Mouse (Mus musculus) activated CD4-positive, CD25-positive, alpha-beta regulatory T cell (primary cell): ENCODE data around the gene Cyb561a3. TPM values are rescaled to one million over a fixed set of nuclear protein-coding genes. Genes with fewer than 3 reads are reported as not detected.

Source experiments
- polyA plus RNA-seq, 2 experiments: library from polyadenylated mRNA; unstranded; fragments of 100-300 nt; shearing (Covaris generic); gene quantifications; one replicate each; pipeline ENCODE4 v1.2.1; 2017

The Cyb561a3 gene
- 10 to 100 TPM; 27.3 to 45.9 TPM for polyA plus RNA-seq

DNA sequence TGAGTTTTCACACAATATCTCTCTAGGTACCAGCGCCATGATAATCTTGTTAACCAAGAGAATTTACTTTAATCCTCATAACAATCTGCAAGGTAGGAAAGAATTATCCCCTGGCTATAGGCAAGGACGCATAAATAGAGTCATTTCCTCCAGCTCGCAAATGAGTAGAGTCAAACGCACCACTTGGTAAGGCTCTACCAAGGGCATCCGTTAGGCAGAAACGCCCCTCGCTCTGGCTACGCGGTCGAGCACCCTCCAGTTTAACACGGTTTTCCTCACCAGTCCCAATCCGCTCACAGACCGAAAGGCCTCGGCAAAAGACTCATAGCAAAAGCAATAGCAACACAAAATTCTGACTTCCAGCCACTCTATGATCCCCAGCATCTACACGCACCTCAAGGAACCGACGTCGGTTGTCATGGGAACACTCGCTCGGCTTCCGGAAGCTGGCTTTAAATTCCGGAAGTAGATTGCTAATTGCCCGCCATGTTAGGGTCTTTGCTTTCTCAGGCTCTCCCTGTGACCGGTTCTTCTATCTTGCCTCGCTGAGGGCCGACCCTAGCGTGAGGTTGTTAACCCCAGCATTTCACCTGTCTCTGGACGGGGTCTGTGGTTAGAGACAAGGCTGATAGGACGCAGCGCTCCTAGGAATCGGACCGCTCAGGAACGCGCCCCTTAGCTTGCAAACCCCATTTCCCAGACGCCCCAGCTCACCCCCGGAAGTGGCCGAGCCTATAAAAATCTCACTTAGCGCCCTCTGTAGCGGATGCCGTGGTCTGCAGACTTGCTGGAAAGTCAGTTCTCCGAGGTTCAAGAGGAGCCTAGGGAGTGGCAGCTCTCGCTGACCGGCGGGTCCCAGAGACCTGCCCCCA is at the start of gene Cyb561a3, which contains the start of gene Tmem138:
Cyb561a3 (plus strand) TSS at position 483 of the 872 bp plus-strand sequence.
Tmem138 (minus strand) TSS at position 673 of the 872 bp plus-strand sequence.

DNA sequence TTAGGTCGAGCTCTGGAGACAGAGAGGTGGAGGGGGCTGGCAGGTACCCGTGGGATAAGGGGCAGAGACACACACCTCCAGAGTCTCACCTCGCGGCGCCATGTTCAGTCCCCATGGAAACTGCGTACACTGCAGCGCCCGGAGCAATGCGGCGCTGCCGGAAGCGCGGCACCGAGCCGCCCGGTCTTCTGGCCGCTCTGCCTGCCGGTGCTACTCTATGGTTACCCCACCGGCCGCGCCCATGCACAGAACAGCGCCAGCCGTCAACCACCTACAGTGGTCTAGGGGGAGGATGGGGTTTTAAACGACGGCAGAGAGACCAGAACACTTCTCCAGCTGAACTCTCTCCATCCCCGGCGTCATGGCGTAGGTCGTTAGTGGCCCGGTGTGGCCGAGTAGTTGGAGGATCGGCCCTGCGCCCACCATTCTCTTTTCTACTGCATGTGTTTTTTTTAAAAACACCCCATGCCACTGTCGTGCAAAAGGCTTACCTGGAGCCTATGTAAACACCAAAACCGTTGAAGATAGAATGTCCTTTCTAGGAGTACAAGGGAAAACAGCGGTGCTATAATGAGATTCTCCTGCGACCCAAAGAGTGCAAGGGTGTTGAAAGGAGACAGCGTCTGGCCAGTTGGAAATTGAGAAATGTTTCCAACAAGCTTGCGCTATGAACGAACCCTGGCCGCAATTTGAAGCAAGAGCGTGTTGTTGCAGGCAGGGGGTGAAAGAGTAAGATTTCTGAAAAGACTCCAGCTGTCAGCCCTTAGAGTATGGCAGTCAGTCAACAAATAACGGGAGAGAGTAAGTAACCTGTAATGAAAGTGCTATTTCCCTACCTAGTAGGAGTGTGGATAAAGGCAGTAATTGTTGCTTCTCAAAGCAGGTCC is 21.1 kb upstream of the Cyb561a3 start, which contains the start of gene Tmem216:
Tmem216 (minus strand) TSS at position 615 of the 887 bp plus-strand sequence.

DNA sequence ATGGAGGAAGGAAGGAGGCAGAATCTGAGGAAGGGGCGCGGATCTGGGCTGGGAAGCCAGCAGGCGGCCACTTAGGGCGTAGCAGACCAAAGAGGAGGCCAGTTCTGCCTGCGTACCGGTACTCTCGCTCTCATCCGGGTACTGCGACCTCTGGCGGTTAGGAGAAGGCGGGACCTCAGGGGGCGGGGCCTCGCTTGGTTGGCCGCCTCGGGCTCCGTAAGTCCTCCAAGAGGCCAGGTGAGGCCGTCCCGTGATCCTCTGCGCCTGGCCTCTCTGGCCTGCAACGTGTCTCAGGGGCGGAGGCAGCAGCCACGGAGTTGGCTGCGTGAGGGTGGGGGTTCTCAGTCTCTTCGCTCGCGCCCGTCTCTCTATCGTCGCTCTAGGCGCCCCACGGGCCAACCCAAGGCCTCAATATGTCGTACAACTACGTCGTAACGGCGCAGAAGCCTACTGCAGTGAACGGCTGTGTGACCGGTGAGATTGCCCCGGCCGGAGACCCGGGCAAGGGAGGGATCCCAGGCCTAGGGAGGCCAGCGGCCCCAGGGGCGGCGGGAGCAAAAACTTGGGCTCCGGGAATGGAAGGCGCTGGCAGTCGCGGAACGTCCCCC is 28.4 kb downstream of the Cyb561a3 start, which contains the start of the genes Ddb1 and Tkfc:
Ddb1 (plus strand) TSS at position 35 of the 608 bp plus-strand sequence.
Tkfc (minus strand) TSS at position 362 of the 608 bp plus-strand sequence.

DNA sequence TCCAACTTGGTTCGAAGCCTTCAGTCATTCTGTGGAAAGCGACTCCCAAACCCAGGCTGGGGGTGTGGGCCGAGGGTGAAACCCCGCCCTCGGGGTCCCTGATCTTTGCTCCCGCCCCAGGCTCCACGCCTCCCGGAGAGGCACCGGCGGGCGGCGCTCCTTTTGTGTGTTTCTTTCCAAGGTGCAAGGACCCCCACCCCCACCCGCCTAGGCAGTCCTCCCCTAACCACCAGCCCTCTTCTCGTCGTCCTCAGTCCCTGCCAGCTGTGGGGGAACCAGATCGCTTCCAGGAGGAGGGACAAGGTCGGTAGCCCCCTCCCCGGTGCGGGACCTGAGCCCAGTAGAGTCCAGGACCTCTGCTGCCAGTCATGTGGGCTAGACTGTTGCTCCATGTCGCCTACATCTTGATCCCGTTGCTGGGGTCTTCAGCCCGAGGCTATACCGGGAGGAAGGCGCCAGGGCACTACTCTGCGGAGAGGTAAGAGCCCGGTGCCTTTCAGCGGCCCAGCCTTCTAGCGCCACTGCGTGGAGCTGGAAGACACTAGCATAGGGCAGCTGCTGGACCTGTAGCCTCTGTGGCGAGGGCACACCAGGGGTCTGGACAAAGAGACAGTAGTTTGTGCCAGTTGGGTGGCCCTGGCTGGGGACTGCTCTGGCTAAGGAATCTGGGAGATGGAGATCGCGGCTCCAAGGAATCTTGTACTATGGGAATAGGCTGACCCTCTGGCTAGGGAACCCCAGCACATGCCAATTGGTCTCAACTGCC is 57.3 kb downstream of the Cyb561a3 start, which contains the start of gene Vwce:
Vwce (plus strand) TSS at position 108 of the 766 bp plus-strand sequence.

Other genes with a start within 250 kb of the Cyb561a3 start
- gene Syt7, start 188.1 kb upstream of the Cyb561a3 start, polyA plus RNA-seq, result under 1 TPM in 1 of 2 experiments, not detected in 1; 0.17 TPM
- gene Lrrc10b, start 119.7 kb upstream of the Cyb561a3 start, polyA plus RNA-seq, result not detected
- under 1 TPM in 1 of 2 experiments, not detected in 1; 0.17 TPM for gene Ppp1r32, start 94.2 kb upstream of the Cyb561a3 start, polyA plus RNA-seq
- gene Cpsf7, start 51.9 kb upstream of the Cyb561a3 start, polyA plus RNA-seq, result 10 to 100 TPM; 29.3 to 29.9 TPM
- 10 to 100 TPM; 81.5 to 85.0 TPM for gene Sdhaf2, start 51.0 kb upstream of the Cyb561a3 start, polyA plus RNA-seq
- 1 to 10 TPM; 6.3 to 8.8 TPM for gene Tmem216, start 20.9 kb upstream of the Cyb561a3 start, polyA plus RNA-seq
- gene Tmem138, start 190 bp downstream of the Cyb561a3 start, polyA plus RNA-seq, result 10 to 100 TPM; 13.4 to 17.6 TPM
- 100 to 1,000 TPM; 120 to 148 TPM for gene Ddb1, start 28.2 kb downstream of the Cyb561a3 start, polyA plus RNA-seq
- 10 to 100 TPM in 1 of 2 experiments, 1 to 10 TPM in 1; 8.9 to 11.9 TPM for gene Tkfc, start 28.5 kb downstream of the Cyb561a3 start, polyA plus RNA-seq
- under 1 TPM in 1 of 2 experiments, not detected in 1; 0.38 TPM for gene Vwce, start 57.0 kb downstream of the Cyb561a3 start, polyA plus RNA-seq
- gene Pga5, start 100.9 kb downstream of the Cyb561a3 start, polyA plus RNA-seq, result not detected
- 10 to 100 TPM; 19.3 to 24.5 TPM for gene Vps37c, start 111.6 kb downstream of the Cyb561a3 start, polyA plus RNA-seq
- 100 to 1,000 TPM; 458 to 705 TPM for gene Cd5, start 161.8 kb downstream of the Cyb561a3 start, polyA plus RNA-seq